Mouse (Mus musculus) heart, embryonic 15.5 days (tissue): Measurements from ENCODE around the gene Gstm5. TPM values are rescaled to one million over a fixed set of nuclear protein-coding genes. Genes with fewer than 3 reads are reported as not detected.
A peak's percentile ranks its signal among the peaks of the same experiment; 100 is the strongest.

Experiments
- ATAC-seq: fragments of 200-750 bp; cut with Nextera tagmentation; replicated peaks from 2 replicates; pipeline ENCODE4 v1.8.0; 2017; ENCODE audit warnings: low read depth, moderate TSS enrichment; ENCODE audit not compliant: insufficient number of reproducible peaks, insufficient read depth, low FRiP score
- H3K27ac ChIP-seq: fragments of 300-500 bp; sonication (generic); 2 replicates; pipeline ENCODE4 v1.5.1; 2015; ENCODE audit warnings: mild to moderate bottlenecking, inconsistent platforms
- H3K27me3 ChIP-seq: fragments of 300-500 bp; sonication (generic); 2 replicates; pipeline ENCODE4 v1.6.1; 2015; ENCODE audit warnings: inconsistent platforms
- H3K36me3 ChIP-seq: fragments of 300-500 bp; sonication (generic); 2 replicates; pipeline ENCODE4 v1.6.1; 2015; ENCODE audit warnings: mild to moderate bottlenecking, inconsistent platforms
- H3K4me1 ChIP-seq: fragments of 300-500 bp; sonication (generic); replicated peaks from 2 replicates; pipeline ENCODE4 v1.6.1; 2015; ENCODE audit warnings: inconsistent platforms
- H3K4me2 ChIP-seq: fragments of 300-500 bp; sonication (generic); 2 replicates; pipeline ENCODE4 v1.6.1; 2015; ENCODE audit warnings: inconsistent platforms, mild to moderate bottlenecking, moderate library complexity
- H3K4me3 ChIP-seq: fragments of 300-500 bp; sonication (generic); 2 replicates; pipeline ENCODE4 v1.5.1; 2015; ENCODE audit warnings: mild to moderate bottlenecking, inconsistent platforms
- H3K9ac ChIP-seq: fragments of 300-500 bp; sonication (generic); 2 replicates; pipeline ENCODE4 v1.6.1; 2015; ENCODE audit warnings: mild to moderate bottlenecking, inconsistent platforms
- H3K9me3 ChIP-seq: fragments of 300-500 bp; sonication (generic); replicated peaks from 2 replicates; pipeline ENCODE4 v1.6.1; 2016; ENCODE audit warnings: inconsistent platforms
- WGBS: fragments of 180-500 bp; shearing (Covaris S2); methylation state at CpG from one replicate; pipeline ENCODE4 v1.1.7; 2015; ENCODE audit warnings: mixed read lengths; 5-methylcytosine and 5-hydroxymethylcytosine counted together
- polyA plus RNA-seq: library from polyadenylated mRNA; unstranded; fragments of >200 nt; fragmentation: Nextera tagmentation; extraction: Ambion mirVana; gene quantifications from 2 replicates; pipeline ENCODE4 v1.2.1, GENCODE M21; 2015

Gstm5 gene
- polyA plus RNA-seq, 1 experiment from 2014 or later: 122 TPM

- peaks cover 27% of the 10 kb centered on the region for H3K4me1 ChIP-seq
- no peaks in the 10 kb centered on the region for H3K9me3 ChIP-seq
- H3K4me3 ChIP-seq: no peak overlapping the region
- H3K36me3 ChIP-seq: no peaks in the 10 kb centered on the region
- ATAC-seq: no peak
- WGBS: 32% methylated on average over 3 of the region's 3 CpGs
- H3K27me3 ChIP-seq: no peaks in the 10 kb centered on the region
- no peak overlapping the region for H3K9ac ChIP-seq
- H3K27ac ChIP-seq: no peak overlapping the region
- H3K4me2 ChIP-seq: no peak overlapping the region
Observed at GRCm38 (mm10) chr3:107935888-107936287, 40.3 kb downstream of the Gstm5 start.

DNA sequence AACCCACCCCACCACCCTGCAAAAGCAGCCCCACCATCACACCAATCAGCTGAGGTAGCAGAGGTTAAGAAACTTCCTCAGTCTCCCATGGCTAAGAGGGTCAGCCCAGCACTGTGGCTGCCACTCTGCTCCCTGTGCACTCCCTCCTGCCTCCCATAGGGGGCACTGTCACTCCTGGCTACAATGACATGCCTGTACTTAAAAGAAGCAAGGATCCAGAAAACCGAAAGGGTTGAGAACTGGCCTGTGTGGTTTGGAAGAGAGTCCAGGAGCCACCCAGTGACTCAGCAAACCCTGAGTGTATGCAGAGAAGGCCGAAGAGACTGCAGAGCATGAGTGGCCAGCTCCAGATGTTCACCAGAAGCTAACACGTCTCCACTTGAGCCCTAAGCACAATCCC is 43.8 kb downstream of the Gstm5 start:
- Histone ChIP-seq H3K9me3 (no peaks in the 10 kb centered on the region), H3K9ac (no peak overlapping the region), H3K4me3 (no peak overlapping the region), H3K4me1 (peaks cover 18% of the 10 kb centered on the region), H3K27me3 (no peaks in the 10 kb centered on the region), H3K36me3 (no peaks in the 10 kb centered on the region), H3K27ac (no peak overlapping the region), H3K4me2 (no peak overlapping the region)
- 49% methylated on average over 3 of the region's 3 CpGs for WGBS
- no peak for ATAC-seq

DNA sequence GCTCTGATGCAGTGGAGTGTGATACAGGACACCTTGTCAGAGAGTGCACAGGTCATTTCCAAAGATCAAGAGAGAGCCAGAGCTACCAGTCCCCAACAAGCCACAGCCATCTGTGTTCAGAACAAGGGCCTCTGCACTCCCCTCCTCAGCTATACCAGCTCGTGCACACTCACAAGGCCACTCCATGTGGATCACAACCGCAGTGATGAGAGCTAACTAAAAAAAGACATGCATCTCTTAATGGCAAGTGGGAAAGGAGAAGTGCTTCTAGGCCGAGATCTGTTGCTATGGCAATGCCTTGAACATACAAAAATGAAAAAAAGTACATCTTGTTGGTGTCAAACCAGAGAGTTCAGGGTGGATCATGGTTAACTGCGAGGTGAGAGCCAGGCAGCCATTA is 44.2 kb downstream of the Gstm5 start:
- 70% methylated on average over 4 of the region's 4 CpGs for WGBS
- H3K4me1 ChIP-seq: peaks cover 18% of the 10 kb centered on the region

GRCm38 (mm10) chr3:107940524-107940923 is 44.9 kb downstream of the Gstm5 start:
- H3K27me3 ChIP-seq: no peaks in the 10 kb centered on the region
- peaks cover 18% of the 10 kb centered on the region for H3K4me1 ChIP-seq
- no peaks in the 10 kb centered on the region for H3K36me3 ChIP-seq
- no peak overlapping the region for H3K27ac ChIP-seq
- no peak overlapping the region for H3K9ac ChIP-seq
- 38% methylated on average over 7 of the region's 7 CpGs for WGBS
- no peaks in the 10 kb centered on the region for H3K9me3 ChIP-seq
- ATAC-seq: no peak
- H3K4me3 ChIP-seq: no peak overlapping the region
- H3K4me2 ChIP-seq: no peak overlapping the region

More for the DNA sequence above, 44.2 kb downstream of the Gstm5 start:
- Histone ChIP-seq H3K9ac (no peak overlapping the region), H3K4me2 (no peak overlapping the region), H3K9me3 (no peaks in the 10 kb centered on the region), H3K27me3 (no peaks in the 10 kb centered on the region), H3K36me3 (no peaks in the 10 kb centered on the region), H3K4me3 (no peak overlapping the region), H3K27ac (no peak overlapping the region)
- ATAC-seq: no peak

GRCm38 (mm10) chr3:107941261-107941660 is 45.6 kb downstream of the Gstm5 start:
- Histone ChIP-seq H3K9me3 (no peaks in the 10 kb centered on the region), H3K27ac (no peak overlapping the region), H3K36me3 (no peaks in the 10 kb centered on the region), H3K4me2 (no peak overlapping the region), H3K27me3 (no peaks in the 10 kb centered on the region), H3K4me1 (peaks cover 18% of the 10 kb centered on the region), H3K4me3 (no peak overlapping the region), H3K9ac (no peak overlapping the region)
- ATAC-seq: no peak
- 61% methylated on average over 4 of the region's 4 CpGs for WGBS

- peak within 1 kb of the TSS; percentile 35 for H3K4me3 ChIP-seq
- no peaks in the 10 kb centered on the region for H3K36me3 ChIP-seq
- ATAC-seq: peak; percentile 57
- no peak within 1 kb of the TSS for H3K27ac ChIP-seq
- H3K4me2 ChIP-seq: peak within 1 kb of the TSS; percentile 61
- H3K9ac ChIP-seq: 0 out of 2 replicates have a peak within 1 kb of the TSS, but pooled peaks have one; percentile 3
- no peaks in the 10 kb centered on the region for H3K9me3 ChIP-seq
- 16% methylated on average over 20 of the region's 20 CpGs for WGBS
- H3K4me1 ChIP-seq: peaks cover 18% of the 10 kb centered on the region
- no peaks in the 10 kb centered on the region for H3K27me3 ChIP-seq
Observed at GRCm38 (mm10) chr3:107943239-107943990, 47.8 kb downstream of the Gstm5 start, which contains the start of gene Gstm6. Gstm6 (minus strand) TSS chr3:107943749.

DNA sequence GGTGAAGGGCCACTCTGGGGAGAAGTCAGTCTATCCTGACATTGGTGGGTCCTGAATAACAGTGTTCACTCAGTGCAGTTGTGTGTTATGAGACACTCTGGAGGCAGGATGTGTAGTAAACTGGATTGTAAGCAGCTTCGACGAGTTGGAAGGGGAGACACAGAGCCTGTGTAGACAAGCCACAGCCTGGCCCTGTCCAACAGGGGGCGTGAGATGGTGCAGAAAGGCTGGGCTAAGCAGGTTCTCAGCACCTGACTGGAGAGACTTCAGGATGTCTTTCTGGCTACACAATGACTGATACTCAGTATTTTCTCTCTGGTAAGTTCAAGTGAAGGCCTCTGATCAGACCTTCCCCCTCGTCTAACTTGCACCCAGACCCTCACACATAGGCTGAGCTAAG is 50.1 kb downstream of the Gstm5 start:
- Histone ChIP-seq H3K4me1 (peaks cover 5% of the 10 kb centered on the region; the same call in 1 of the 2 replicates), H3K4me2 (no peak overlapping the region), H3K27ac (no peak overlapping the region), H3K9ac (no peak overlapping the region), H3K9me3 (no peaks in the 10 kb centered on the region), H3K4me3 (no peak overlapping the region), H3K36me3 (no peaks in the 10 kb centered on the region), H3K27me3 (peaks cover 2% of the 10 kb centered on the region; the same call in 1 of the 2 replicates)
- no peak for ATAC-seq
- 59% methylated on average over 4 of the region's 4 CpGs for WGBS

Other genes with a start within 250 kb of the Gstm5 start
- 47.3 and 54.6 TPM in 2 replicates for gene Ahcyl1, start 199.3 kb upstream of the Gstm5 start, polyA plus RNA-seq
- gene Csf1, start 135.4 kb upstream of the Gstm5 start, polyA plus RNA-seq: 8.0 and 11.2 TPM in 2 replicates
- not detected in 2 replicates for gene Eps8l3, start 18.6 kb upstream of the Gstm5 start, polyA plus RNA-seq
- gene Gstm7, start 36.0 kb downstream of the Gstm5 start, polyA plus RNA-seq: 22.1 and 23.1 TPM in 2 replicates
- 10.4 TPM in 2 replicates for gene Gstm6, start 47.9 kb downstream of the Gstm5 start, polyA plus RNA-seq
- gene Gstm3, start 73.5 kb downstream of the Gstm5 start, polyA plus RNA-seq: 0.30 TPM in 1 of 2 replicates, not detected in the other
- gene Gstm2, start 90.6 kb downstream of the Gstm5 start, polyA plus RNA-seq: 71.9 and 82.1 TPM in 2 replicates
- 72.1 and 88.3 TPM in 2 replicates for gene Gstm1, start 122.2 kb downstream of the Gstm5 start, polyA plus RNA-seq
- 12.9 and 16.0 TPM in 2 replicates for gene Gstm4, start 149.1 kb downstream of the Gstm5 start, polyA plus RNA-seq
- 22.5 and 31.4 TPM in 2 replicates for gene Ampd2, start 190.8 kb downstream of the Gstm5 start, polyA plus RNA-seq
- 0.74 and 1.1 TPM in 2 replicates for gene Gnat2, start 197.0 kb downstream of the Gstm5 start, polyA plus RNA-seq